Mouse (Mus musculus) forebrain, embryonic 11.5 days (tissue): ENCODE measurements around the gene Paqr9. TPM values are rescaled to one million over a fixed set of nuclear protein-coding genes. Genes with fewer than 3 reads are reported as not detected.

Source experiments
- ATAC-seq: fragments of 200-750 bp; cut with Nextera tagmentation; replicated peaks from 2 replicates; pipeline ENCODE4 v1.8.0; 2017; ENCODE audit warnings: moderate TSS enrichment; ENCODE audit not compliant: low FRiP score
- DNase-seq: peaks from one replicate; pipeline ENCODE4 v3.0.0-alpha.2; 2017; ENCODE audit warnings: low spot score
- H3K27ac ChIP-seq: fragments of 300-500 bp; sonication (generic); 2 replicates; pipeline ENCODE4 v1.5.1; 2014; ENCODE audit warnings: low read depth, low read length
- H3K27me3 ChIP-seq: fragments of 300-500 bp; sonication (generic); 2 replicates; pipeline ENCODE4 v1.6.1; 2014; ENCODE audit warnings: mild to moderate bottlenecking, low read length, mixed read lengths; ENCODE audit not compliant: control insufficient read depth, insufficient read depth
- H3K36me3 ChIP-seq: fragments of 300-500 bp; sonication (generic); 2 replicates; pipeline ENCODE4 v1.6.1; 2014; ENCODE audit warnings: mild to moderate bottlenecking, low read length, moderate library complexity, mixed read lengths; ENCODE audit not compliant: control insufficient read depth, insufficient read depth
- H3K4me1 ChIP-seq: fragments of 300-500 bp; sonication (generic); replicated peaks from 2 replicates; pipeline ENCODE4 v1.6.1; 2014; ENCODE audit warnings: low read length, mixed read lengths; ENCODE audit not compliant: control insufficient read depth, insufficient read depth
- H3K4me2 ChIP-seq: fragments of 300-500 bp; sonication (generic); 2 replicates; pipeline ENCODE4 v1.6.1; 2014; ENCODE audit warnings: low read depth, mild to moderate bottlenecking, low read length, moderate library complexity, mixed read lengths; ENCODE audit not compliant: severe bottlenecking
- H3K4me3 ChIP-seq: fragments of 300-500 bp; sonication (generic); 2 replicates; pipeline ENCODE4 v1.5.1; 2014; ENCODE audit warnings: low read depth, low read length
- H3K9ac ChIP-seq: fragments of 300-500 bp; sonication (generic); 2 replicates; pipeline ENCODE4 v1.6.1; 2014; ENCODE audit warnings: low read length
- H3K9me3 ChIP-seq: fragments of 300-500 bp; sonication (generic); 2 replicates; pipeline ENCODE4 v1.6.1; 2016; ENCODE audit warnings: low read length, mixed read lengths; ENCODE audit not compliant: control insufficient read depth
- WGBS: fragments of 180-500 bp; shearing (Covaris S2); extraction: QIAGEN DNeasy Blood & Tissue Kit; methylation state at CpG from one replicate; pipeline ENCODE4 v1.1.7; 2014; 5-methylcytosine and 5-hydroxymethylcytosine counted together
- polyA plus RNA-seq: library from polyadenylated mRNA; unstranded; fragments of >200 nt; fragmentation: Nextera tagmentation; extraction: Ambion mirVana; gene quantifications from 2 replicates; pipeline ENCODE4 v1.2.1, GENCODE M21; 2014

Gene Paqr9
- polyA plus RNA-seq, 1 experiment from 2014 or later, result 0.27 TPM

DNA sequence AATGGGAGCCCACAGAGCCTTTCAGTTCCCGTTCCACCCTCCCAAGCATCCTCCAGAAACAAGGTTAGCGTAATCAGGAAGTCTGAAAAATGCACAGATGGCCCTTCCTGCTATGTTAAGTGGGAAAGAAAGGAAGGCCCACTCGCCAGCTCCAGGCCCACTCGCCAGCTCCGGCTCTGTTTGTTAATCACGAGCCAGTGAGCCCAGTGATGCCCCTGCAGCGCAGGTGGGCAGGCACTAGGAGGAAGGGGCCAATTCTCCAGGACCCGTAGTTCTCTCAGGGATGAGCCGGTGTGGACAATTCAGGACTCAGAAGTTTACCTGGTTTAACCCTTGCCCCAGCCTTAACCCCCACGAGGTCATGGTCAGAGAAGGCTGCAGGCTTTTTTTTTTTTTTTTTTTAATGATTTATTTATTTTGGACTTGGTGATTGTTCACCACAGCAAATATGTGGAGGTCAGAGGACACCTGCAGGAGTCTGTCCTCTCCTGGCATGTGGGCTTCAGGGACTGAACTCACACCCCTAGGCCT, 7.2 kb upstream of the Paqr9 start:
- Histone ChIP-seq H3K4me3 (no peak overlapping the region), H3K9ac (no peak overlapping the region), H3K27me3 (peaks cover 2% of the 10 kb centered on the region), H3K36me3 (no peaks in the 10 kb centered on the region), H3K4me1 (no peaks in the 10 kb centered on the region), H3K27ac (no peak overlapping the region), H3K9me3 (no peaks in the 10 kb centered on the region), H3K4me2 (no peak overlapping the region)
- DNase-seq (no peak), ATAC-seq (no peak)
- 70% methylated on average over 10 of the region's 10 CpGs for WGBS

DNA sequence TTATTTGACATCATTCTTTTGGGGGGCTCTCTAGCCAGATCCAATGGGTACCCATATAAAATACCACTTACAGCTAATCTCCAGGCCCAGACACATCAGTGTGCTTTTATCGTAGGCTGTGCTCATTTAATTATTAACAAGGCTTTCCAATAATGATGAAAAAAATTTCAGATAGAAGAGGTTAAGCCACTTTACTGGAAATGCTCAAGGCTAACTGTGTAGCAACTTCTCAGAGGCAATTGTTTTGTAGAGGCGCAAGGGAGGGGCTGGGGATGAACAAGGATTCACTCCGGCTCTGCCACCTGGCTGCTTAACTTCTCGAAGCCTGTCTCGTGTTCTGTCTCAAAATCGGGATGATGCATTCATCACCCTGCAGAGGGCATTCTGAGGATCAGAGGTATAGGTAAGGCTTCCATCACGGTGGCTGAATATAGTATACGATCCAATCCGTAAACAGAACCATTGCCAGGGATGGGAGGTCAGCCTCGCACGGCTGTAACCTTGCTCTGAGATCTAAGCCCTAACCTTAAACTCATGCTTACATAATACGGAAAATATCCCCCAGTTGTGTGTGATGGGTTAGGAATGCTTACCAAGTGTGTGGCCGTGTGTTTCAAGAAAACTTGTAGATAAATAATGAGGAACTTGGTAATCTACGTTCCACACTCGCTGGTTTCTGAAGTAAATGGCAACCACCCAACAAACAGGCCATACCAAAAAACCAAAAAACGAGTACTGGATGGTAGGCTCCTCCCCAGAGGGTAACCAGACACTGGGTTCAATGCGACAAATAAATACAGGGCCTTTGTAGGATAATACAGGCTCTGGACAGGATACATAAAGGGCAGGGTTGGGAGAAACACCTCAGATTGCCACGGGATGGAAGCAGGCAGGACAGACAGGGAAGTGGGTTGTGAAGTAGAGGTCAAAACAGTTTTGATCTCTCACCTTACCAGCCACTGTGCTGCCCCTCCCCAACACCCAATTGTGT, 4.9 kb upstream of the Paqr9 start:
- ATAC-seq (no peak), DNase-seq (no peak)
- no peaks in the 10 kb centered on the region for H3K36me3 ChIP-seq
- peaks cover 3% of the 10 kb centered on the region; the same call in 1 of the 2 replicates for H3K4me1 ChIP-seq
- H3K4me2 ChIP-seq, result no peak overlapping the region
- H3K4me3 ChIP-seq, result no peak overlapping the region
- H3K27ac ChIP-seq, result no peak overlapping the region
- no peak overlapping the region for H3K9ac ChIP-seq
- peaks cover 20% of the 10 kb centered on the region for H3K27me3 ChIP-seq
- H3K9me3 ChIP-seq, result no peaks in the 10 kb centered on the region
- 87% methylated on average over 18 of the region's 18 CpGs for WGBS

DNA sequence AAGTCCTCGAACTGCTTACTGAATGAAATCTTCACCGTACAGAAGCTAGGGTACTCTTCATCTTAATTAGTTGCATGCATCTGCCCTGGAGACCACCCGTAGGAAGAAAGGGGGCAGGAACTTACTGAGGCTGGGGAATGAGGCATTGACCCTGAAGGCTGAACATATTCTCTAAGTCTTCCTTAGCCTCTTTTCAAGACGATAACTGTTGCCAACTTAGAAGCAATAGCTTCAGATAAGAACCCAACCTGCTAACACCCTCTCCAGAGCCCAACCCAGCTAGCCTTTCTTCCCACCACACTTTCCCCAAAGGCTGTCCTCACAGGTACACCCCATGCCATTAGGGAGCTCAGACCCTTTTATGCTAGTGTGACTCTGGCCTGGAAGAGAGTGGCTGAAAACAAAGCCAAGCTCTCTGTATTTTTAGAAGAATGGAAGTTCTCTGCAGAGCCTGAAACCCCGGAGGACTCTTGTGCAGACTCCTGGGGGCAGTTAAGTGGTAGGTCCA, 4.2 kb upstream of the Paqr9 start:
- H3K9ac ChIP-seq, result no peak overlapping the region
- H3K36me3 ChIP-seq, result no peaks in the 10 kb centered on the region
- peaks cover 8% of the 10 kb centered on the region; the same call in 1 of the 2 replicates for H3K4me1 ChIP-seq
- ATAC-seq (no peak), DNase-seq (no peak)
- no peaks in the 10 kb centered on the region for H3K9me3 ChIP-seq
- peaks cover 25% of the 10 kb centered on the region for H3K27me3 ChIP-seq
- H3K4me3 ChIP-seq, result no peak overlapping the region
- WGBS, result 62% methylated on average over 5 of the region's 5 CpGs
- no peak overlapping the region for H3K4me2 ChIP-seq
- H3K27ac ChIP-seq, result no peak overlapping the region

DNA sequence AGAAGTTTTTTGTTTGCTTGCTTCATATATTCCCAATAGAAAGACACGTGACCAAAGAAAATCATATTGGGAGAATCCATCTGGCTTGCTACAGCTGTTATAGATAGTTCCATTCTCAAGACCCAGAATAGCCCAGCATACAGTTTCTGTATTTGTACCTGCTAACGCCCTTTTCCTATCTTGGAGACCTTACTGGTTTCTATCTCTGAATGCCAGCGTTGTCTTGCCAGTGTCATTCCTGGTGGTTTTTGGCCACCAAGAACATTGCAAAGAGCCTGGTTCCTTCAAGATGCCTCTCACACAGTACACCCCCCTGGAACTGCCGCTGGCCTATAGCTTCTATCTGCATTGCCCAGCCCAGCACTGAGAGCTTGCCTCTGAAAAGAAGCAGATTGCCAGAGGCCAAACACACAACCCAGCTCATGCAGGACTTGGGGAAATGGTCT, 3.4 kb upstream of the Paqr9 start:
- ATAC-seq (no peak), DNase-seq (no peak)
- no peaks in the 10 kb centered on the region for H3K36me3 ChIP-seq
- H3K9me3 ChIP-seq, result no peaks in the 10 kb centered on the region
- H3K4me1 ChIP-seq, result peaks cover 10% of the 10 kb centered on the region; the same call in 1 of the 2 replicates
- H3K27ac ChIP-seq, result no peak overlapping the region
- no peak overlapping the region for H3K4me3 ChIP-seq
- H3K9ac ChIP-seq, result no peak overlapping the region
- no peak overlapping the region for H3K4me2 ChIP-seq
- WGBS, result 89% methylated on average over 4 of the region's 4 CpGs
- H3K27me3 ChIP-seq, result peaks cover 33% of the 10 kb centered on the region

DNA sequence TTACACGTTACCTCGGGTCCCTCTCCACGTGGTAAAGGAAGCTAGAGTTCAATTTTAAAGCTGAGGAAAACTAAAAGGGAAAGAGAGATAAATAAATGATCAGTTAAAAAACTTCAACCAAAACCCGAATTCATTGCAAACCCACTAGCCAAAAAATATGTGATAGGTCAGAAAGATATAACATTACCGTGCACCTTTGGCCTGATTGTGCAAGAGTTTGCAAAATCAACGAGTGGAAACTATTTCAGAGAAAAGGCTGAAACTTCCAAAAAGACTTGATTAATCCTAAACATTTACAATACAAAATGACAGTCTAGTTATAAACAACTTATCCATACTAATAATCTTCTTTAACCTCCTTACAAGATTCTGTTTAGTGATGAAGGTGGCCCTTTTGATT, 1.7 kb upstream of the Paqr9 start:
- Histone ChIP-seq H3K4me3 (no peak overlapping the region), H3K36me3 (no peaks in the 10 kb centered on the region), H3K4me2 (no peak overlapping the region), H3K9me3 (no peaks in the 10 kb centered on the region), H3K27me3 (peaks cover 43% of the 10 kb centered on the region), H3K27ac (no peak overlapping the region), H3K4me1 (peaks cover 10% of the 10 kb centered on the region; the same call in 1 of the 2 replicates), H3K9ac (no peak overlapping the region)
- DNase-seq (no peak), ATAC-seq (no peak)
- WGBS, result 66% methylated on average over 6 of the region's 6 CpGs

GRCm38 (mm10) chr9:95558726-95559058, 765 bp upstream of the Paqr9 start:
- H3K27me3 ChIP-seq, result peaks cover 43% of the 10 kb centered on the region
- peak overlapping the region; percentile 95 for H3K4me2 ChIP-seq
- H3K4me3 ChIP-seq, result peak overlapping the region; percentile 65
- H3K9me3 ChIP-seq, result no peaks in the 10 kb centered on the region
- H3K9ac ChIP-seq, result peak overlapping the region; percentile 69
- 7% methylated on average over 11 of the region's 11 CpGs for WGBS
- H3K4me1 ChIP-seq, result peaks cover 10% of the 10 kb centered on the region; the same call in 1 of the 2 replicates
- no peak for ATAC-seq
- no peak overlapping the region for H3K27ac ChIP-seq
- no peak for DNase-seq
- H3K36me3 ChIP-seq, result no peaks in the 10 kb centered on the region

DNA sequence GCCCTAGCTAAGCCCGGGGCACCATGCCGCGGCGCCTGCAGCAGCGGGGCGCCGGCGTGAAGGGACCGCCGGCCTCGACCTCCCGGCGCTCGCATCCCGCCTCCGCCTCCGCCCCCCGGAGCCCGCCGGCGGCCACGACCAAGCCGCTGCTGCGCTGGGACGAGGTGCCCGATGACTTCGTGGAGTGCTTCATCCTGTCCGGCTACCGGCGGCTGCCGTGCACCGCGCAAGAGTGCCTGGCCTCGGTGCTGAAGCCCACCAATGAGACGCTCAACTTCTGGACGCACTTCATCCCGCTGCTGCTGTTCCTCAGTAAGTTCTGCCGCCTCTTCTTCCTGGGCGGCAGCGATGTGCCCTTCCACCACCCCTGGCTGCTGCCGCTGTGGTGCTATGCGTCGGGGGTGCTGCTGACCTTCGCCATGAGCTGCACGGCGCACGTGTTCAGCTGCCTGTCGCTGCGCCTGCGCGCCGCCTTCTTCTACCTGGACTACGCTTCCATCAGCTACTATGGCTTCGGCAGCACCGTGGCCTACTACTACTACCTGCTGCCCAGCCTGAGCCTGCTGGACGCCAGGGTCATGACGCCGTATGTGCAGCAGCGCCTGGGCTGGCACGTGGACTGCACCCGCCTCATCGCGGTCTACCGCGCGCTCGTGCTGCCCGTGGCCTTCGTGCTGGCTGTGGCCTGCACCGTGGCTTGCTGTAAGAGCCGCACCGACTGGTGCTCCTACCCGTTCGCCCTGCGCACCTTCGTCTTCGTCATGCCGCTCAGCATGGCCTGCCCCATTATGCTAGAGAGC, 679 bp downstream of the Paqr9 start:
- peak overlapping the region; percentile 95 for H3K4me2 ChIP-seq
- no peak overlapping the region for H3K27ac ChIP-seq
- peak overlapping the region; percentile 65 for H3K4me3 ChIP-seq
- H3K9me3 ChIP-seq, result no peaks in the 10 kb centered on the region
- H3K4me1 ChIP-seq, result peaks cover 10% of the 10 kb centered on the region; the same call in 1 of the 2 replicates
- DNase-seq (peak; percentile 75), ATAC-seq (peak; percentile 65)
- peak overlapping the region; percentile 69 for H3K9ac ChIP-seq
- H3K36me3 ChIP-seq, result no peaks in the 10 kb centered on the region
- H3K27me3 ChIP-seq, result peaks cover 43% of the 10 kb centered on the region
- 14% methylated on average over 78 of the region's 78 CpGs for WGBS

DNA sequence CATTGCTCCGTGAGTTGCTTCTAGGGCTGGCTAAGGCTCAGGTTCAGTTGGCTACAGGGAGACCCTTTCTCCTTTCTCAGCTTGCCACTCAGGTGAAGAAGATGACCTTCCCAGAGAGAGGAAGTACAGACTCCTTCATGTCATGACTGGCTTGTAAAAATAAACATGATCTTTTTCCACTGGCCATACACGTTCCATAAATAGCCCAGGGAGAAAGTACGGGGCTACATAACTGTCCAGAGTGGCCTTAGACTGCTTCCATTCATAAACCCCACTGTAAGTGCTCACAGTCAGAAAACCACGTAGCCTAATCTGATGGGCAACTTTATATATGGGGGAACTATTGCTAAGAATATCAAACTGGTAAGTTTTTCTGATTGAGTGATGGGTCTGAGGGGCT, 4.6 kb downstream of the Paqr9 start:
- ATAC-seq, result no peak
- no peak for DNase-seq
- H3K4me2 ChIP-seq, result no peak overlapping the region
- H3K9me3 ChIP-seq, result no peaks in the 10 kb centered on the region
- no peak overlapping the region for H3K4me3 ChIP-seq
- no peak overlapping the region for H3K9ac ChIP-seq
- WGBS, result 74% methylated on average over 4 of the region's 4 CpGs
- peaks cover 26% of the 10 kb centered on the region for H3K27me3 ChIP-seq
- peaks cover 6% of the 10 kb centered on the region; the same call in 1 of the 2 replicates for H3K4me1 ChIP-seq
- H3K27ac ChIP-seq, result no peak overlapping the region
- H3K36me3 ChIP-seq, result no peaks in the 10 kb centered on the region
